Mouse (Mus musculus) midbrain, postnatal 0 days (tissue): ENCODE data around the gene Dlat. TPM values are rescaled to one million over a fixed set of nuclear protein-coding genes. Genes with fewer than 3 reads are reported as not detected.
A peak's percentile ranks its signal among the peaks of the same experiment; 100 is the strongest.

Experiments
- ATAC-seq: fragments of 200-750 bp; cut with Nextera tagmentation; 2 replicates; pipeline ENCODE4 v1.8.0; 2017; ENCODE audit warnings: moderate number of reproducible peaks, mild to moderate bottlenecking, moderate TSS enrichment, moderate library complexity; ENCODE audit not compliant: low FRiP score
- DNase-seq: peaks from one replicate; pipeline ENCODE4 v3.0.0-alpha.2; 2015; ENCODE audit warnings: low spot score
- H3K27ac ChIP-seq: fragments of 300-500 bp; sonication (generic); 2 replicates; pipeline ENCODE4 v1.5.1; 2014; ENCODE audit warnings: low read depth, mild to moderate bottlenecking, low read length, mixed read lengths
- H3K27me3 ChIP-seq: fragments of 300-500 bp; sonication (generic); 2 replicates; pipeline ENCODE4 v1.6.1; 2014; ENCODE audit warnings: low read length, control low read depth, mixed read lengths; ENCODE audit not compliant: insufficient read depth
- H3K36me3 ChIP-seq: fragments of 300-500 bp; sonication (generic); 2 replicates; pipeline ENCODE4 v1.6.1; 2014; ENCODE audit warnings: low read length, control low read depth, mixed read lengths; ENCODE audit not compliant: insufficient read depth
- H3K4me1 ChIP-seq: fragments of 300-500 bp; sonication (generic); 2 replicates; pipeline ENCODE4 v1.6.1; 2014; ENCODE audit warnings: mild to moderate bottlenecking, control low read depth, antibody characterized with exemption, low read length, mixed read lengths; ENCODE audit not compliant: insufficient read depth
- H3K4me2 ChIP-seq: fragments of 300-500 bp; sonication (generic); 2 replicates; pipeline ENCODE4 v1.6.1; 2014; ENCODE audit warnings: low read depth, mild to moderate bottlenecking, low read length, mixed read lengths; ENCODE audit not compliant: poor library complexity, severe bottlenecking
- H3K4me3 ChIP-seq: fragments of 300-500 bp; sonication (generic); 2 replicates; pipeline ENCODE4 v1.5.1; 2014; ENCODE audit warnings: low read depth, mild to moderate bottlenecking, low read length, moderate library complexity
- H3K9ac ChIP-seq: fragments of 300-500 bp; sonication (generic); replicated peaks from 2 replicates; pipeline ENCODE4 v1.6.1; 2014; ENCODE audit warnings: mild to moderate bottlenecking, low read length, moderate library complexity, mixed read lengths; ENCODE audit not compliant: poor library complexity, severe bottlenecking
- H3K9me3 ChIP-seq: fragments of 300-500 bp; sonication (generic); 2 replicates; pipeline ENCODE4 v1.6.1; 2016; ENCODE audit warnings: low read length, control low read depth
- CTCF ChIP-seq: IDR thresholded peaks from 2 replicates; pipeline ENCODE4 v1.5.1; 2016; ENCODE audit warnings: antibody characterized with exemption, mild to moderate bottlenecking
- WGBS: fragments of 180-500 bp; shearing (Covaris S2); extraction: QIAGEN DNeasy Blood & Tissue Kit; methylation state at CpG from one replicate; pipeline ENCODE4 v1.1.7; 2014; 5-methylcytosine and 5-hydroxymethylcytosine counted together
- polyA plus RNA-seq: library from polyadenylated mRNA; unstranded; fragments of >200 nt; fragmentation: Nextera tagmentation; extraction: Ambion mirVana; gene quantifications from 2 replicates; pipeline ENCODE4 v1.2.1, GENCODE M21; 2015
- total RNA-seq: library from RNA; depleted of rRNA; stranded (reverse); fragments of >200 nt; gene quantifications from 2 replicates; pipeline ENCODE4 v1.2.3, GENCODE M21; 2014

Dlat gene
- total and polyA plus RNA-seq, 2 experiments from 2014 or later = 58.7 to 67.4 TPM

DNA sequence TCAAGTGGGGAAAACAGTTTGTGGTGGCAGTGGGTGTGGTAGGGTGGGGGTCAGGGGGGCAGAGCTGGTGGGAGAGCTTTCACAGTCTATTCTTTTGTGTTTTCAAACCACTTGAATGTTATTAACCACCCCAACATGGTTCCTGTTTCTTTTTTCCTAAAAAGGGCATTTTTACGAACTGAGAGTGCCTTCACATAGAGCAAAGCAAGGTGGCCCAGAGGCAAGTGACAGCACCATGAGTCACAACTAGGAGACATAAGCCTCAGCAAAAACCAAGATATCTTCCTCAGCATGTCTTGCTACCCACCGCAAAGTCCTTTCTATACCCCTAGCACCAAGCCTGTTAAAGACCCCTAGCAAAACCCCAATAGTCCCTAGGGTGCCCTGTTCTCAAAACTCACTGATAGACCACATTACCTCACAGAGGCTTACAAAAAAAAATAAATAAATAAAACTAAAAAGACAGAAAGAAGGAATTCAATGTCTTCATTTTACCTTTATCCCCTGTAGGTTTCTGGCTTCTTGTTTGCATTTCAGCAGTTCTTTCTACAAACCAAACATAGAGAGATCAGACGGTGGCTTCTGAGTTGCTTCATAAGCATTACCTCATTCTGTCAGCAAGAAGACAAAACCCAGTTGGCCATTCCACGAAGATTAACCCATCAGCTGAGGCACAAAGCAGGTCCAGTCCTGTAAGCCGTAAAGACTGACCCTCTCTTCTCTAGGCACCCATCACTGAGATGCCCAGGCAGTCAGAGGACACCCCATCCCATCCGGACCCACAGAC, 27.5 kb upstream of the Dlat start:
- Histone ChIP-seq H3K27ac (no peak overlapping the region), H3K27me3 (no peaks in the 10 kb centered on the region), H3K9me3 (no peaks in the 10 kb centered on the region), H3K36me3 (peaks cover 59% of the 10 kb centered on the region), H3K9ac (no peak overlapping the region), H3K4me2 (no peak overlapping the region), H3K4me1 (no peaks in the 10 kb centered on the region), H3K4me3 (no peak overlapping the region)
- no peak for TF ChIP-seq CTCF
- DNase-seq (no peak), ATAC-seq (no peak)
- WGBS = 77% methylated on average over 6 of the region's 6 CpGs

DNA sequence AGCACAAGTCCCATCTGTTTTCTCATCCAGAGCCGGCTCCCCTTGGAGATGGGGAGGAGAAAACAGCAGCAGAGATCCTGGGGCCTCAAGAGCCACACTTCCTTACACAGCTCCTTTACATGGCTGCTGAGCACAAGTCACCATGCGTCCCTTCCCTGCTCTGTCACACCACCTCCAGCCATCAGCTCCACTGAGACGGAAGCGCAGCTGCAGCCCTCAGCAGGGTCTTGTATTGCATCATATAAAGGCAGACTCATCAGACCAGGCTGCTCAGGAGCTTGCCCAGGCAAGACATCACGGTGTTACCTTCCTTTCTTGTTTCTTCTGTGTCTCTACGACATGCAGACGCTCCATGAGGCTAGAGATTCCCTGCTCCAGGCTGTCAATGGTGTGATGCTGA, 22.1 kb upstream of the Dlat start:
- DNase-seq (no peak), ATAC-seq (no peak)
- Histone ChIP-seq H3K36me3 (peaks cover 54% of the 10 kb centered on the region), H3K4me3 (no peak overlapping the region), H3K9me3 (no peaks in the 10 kb centered on the region), H3K4me2 (no peak overlapping the region), H3K27ac (no peak overlapping the region), H3K9ac (no peak overlapping the region), H3K27me3 (no peaks in the 10 kb centered on the region), H3K4me1 (no peaks in the 10 kb centered on the region)
- no peak for TF ChIP-seq CTCF
- WGBS = 62% methylated on average over 7 of the region's 7 CpGs

DNA sequence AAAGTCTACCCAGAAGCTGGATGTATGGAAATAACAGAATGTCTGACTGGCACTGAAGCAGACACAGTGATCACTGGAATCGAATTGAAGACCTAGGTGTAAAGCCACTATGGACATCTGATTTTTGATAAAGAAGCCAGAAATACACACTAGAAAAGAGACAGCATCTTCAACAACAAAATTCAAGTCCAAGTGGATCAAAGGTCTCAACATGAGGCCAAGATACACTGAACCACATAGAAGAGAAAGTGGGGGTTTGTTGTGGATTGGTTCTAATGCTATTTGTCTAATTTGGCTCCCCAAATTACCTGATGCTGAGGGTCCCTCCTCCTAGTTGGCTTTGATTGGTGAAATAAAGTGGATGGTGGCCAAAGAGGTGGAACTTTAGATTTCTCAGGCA, 19.8 kb upstream of the Dlat start:
- no peak overlapping the region for H3K4me3 ChIP-seq
- TF ChIP-seq CTCF = no peak
- H3K9me3 ChIP-seq = no peaks in the 10 kb centered on the region
- no peak overlapping the region for H3K4me2 ChIP-seq
- no peak overlapping the region for H3K27ac ChIP-seq
- H3K9ac ChIP-seq = no peak overlapping the region
- H3K4me1 ChIP-seq = no peaks in the 10 kb centered on the region
- peaks cover 46% of the 10 kb centered on the region for H3K36me3 ChIP-seq
- no peak for DNase-seq
- no peaks in the 10 kb centered on the region for H3K27me3 ChIP-seq
- 79% methylated on average over 1 of the region's 1 CpGs for WGBS
- no peak for ATAC-seq

DNA sequence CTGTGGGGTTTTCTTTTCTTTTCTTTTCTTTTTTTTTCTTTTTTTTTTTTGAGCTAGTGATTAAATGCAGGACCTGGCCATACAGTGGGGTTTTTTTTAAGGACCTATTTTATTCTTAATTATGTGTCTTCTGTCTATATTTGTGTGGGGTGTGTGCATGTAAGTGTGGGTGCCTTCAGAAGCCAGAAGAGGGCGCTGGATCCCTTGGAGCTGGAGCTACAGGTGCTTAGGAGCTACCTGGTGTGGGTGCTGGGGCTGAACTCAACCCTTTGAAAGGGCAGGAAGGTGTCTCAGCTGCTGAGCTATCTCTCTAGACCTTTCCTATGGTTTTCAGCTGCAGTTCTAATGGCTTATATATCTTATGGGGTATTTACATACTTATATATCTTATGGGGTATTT, 15.2 kb upstream of the Dlat start:
- Histone ChIP-seq H3K4me2 (no peak overlapping the region), H3K4me1 (no peaks in the 10 kb centered on the region), H3K9me3 (no peaks in the 10 kb centered on the region), H3K27ac (no peak overlapping the region), H3K4me3 (no peak overlapping the region), H3K27me3 (no peaks in the 10 kb centered on the region), H3K9ac (no peak overlapping the region), H3K36me3 (peaks cover 16% of the 10 kb centered on the region)
- WGBS = 25% methylated on average over 1 of the region's 1 CpGs
- ATAC-seq (no peak), DNase-seq (no peak)
- 0 out of 2 replicates have a peak, but pooled peaks have one; percentile 11 for TF ChIP-seq CTCF

DNA sequence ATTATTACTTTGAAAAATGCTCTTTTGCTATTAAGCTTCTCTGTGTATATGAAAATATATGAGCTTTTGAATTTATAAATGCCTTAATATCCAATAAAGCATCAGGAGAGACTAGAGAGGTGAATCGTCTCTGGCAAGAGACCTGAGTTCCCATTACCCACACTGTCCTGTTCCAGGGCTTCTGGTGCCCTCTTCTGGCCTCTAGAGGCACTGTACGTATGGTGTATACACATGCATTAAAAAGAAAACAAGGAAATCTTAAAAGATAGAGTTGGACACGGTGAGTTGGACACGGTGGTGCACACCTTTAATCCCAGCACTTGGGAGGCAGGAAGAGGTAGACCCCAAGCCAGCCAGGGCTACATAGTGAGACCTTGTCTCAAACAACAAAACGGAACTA, 11.1 kb upstream of the Dlat start:
- DNase-seq (peak; percentile 58), ATAC-seq (no peak)
- Histone ChIP-seq H3K4me3 (no peak overlapping the region), H3K9ac (no peak overlapping the region), H3K27me3 (no peaks in the 10 kb centered on the region), H3K4me2 (no peak overlapping the region), H3K27ac (no peak overlapping the region), H3K4me1 (no peaks in the 10 kb centered on the region), H3K36me3 (peaks cover 32% of the 10 kb centered on the region), H3K9me3 (no peaks in the 10 kb centered on the region)
- peak; percentile 79 for TF ChIP-seq CTCF
- WGBS = 27% methylated on average over 5 of the region's 5 CpGs

DNA sequence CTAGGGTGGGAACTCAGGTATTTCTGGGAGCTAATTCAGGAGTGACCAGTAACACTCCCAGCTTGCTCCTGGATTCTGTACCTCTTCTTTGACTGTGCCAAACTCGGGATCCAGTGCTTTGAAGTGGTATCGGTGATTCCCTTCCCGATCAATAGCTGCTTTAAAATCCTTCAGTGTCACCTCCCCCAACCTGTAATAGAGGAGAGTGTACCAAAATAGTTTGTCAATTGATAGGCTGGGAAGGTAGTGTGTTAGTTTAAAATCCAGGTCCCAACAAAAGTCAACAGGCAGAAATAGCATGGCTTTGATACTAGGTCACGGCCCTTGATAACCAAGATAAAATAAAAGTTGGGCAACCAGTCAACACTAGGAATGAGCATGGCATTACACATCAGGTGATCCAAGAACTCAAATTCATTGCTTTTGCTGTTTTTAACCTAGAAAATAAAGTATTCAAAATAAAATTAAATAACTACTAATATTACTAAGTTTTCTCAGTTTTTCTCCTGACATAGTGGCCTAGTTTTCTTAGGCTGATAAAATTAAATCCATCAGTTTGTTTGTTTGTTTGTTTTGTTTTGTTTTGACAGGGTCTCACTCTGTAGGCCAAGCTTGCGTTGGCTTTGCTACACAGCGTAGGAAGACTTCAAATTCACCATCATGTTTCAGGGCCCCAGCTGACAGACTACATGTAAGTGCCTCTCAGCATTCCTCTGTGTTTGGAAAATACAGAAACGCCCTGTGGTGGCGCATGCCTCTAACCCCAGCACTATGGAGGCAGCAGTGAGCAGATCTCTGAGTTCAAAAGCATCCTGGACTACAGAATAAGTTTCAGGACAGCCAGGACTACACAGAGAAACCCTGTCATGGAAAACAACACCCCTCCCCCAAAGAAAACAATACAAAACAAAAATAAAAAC, 8.3 kb upstream of the Dlat start:
- H3K27me3 ChIP-seq = no peaks in the 10 kb centered on the region
- H3K4me1 ChIP-seq = no peaks in the 10 kb centered on the region
- H3K9ac ChIP-seq = no peak overlapping the region
- no peak overlapping the region for H3K4me3 ChIP-seq
- DNase-seq (no peak), ATAC-seq (no peak)
- H3K36me3 ChIP-seq = peaks cover 41% of the 10 kb centered on the region
- TF ChIP-seq CTCF = no peak
- H3K9me3 ChIP-seq = no peaks in the 10 kb centered on the region
- H3K4me2 ChIP-seq = no peak overlapping the region
- WGBS = 81% methylated on average over 8 of the region's 8 CpGs
- H3K27ac ChIP-seq = no peak overlapping the region
